Comparison of ENCODE assay signal across 10 mouse cellular contexts in genomic region chr11:32141034-32141433, GRCm38 (mm10). TPM values are rescaled to one million over a fixed set of nuclear protein-coding genes. Genes with fewer than 3 reads are reported as not detected.
DNase-seq lines count a peak whose midpoint lies in the region; ATAC-seq and TF ChIP-seq lines count a peak whose summit lies in the region.
"Had no signal": no experiment of that assay in that cellular context is flagged by ENCODE, and none has a peak within 500 bp of the region (broad histone marks: within the 10 kb centered on the region; RNA-seq: fewer than 3 reads in every experiment).

No protein-coding gene starts in this region.

- TF ChIP-seq EP300 in heart, postnatal 0 days (IDR thresholded peaks at IDR 0.05; ENCODE audit: low read depth): no peak

- WGBS in heart, postnatal 0 days: 18% methylated on average over 2 of the region's 2 CpGs
- 14% methylated on average over 2 of the region's 2 CpGs for WGBS in limb, embryonic 11.5 days
- 20% methylated on average over 2 of the region's 2 CpGs for WGBS in thymus, adult 2 months

- no peak overlapping the region for H3K27ac ChIP-seq in heart, postnatal 0 days (ENCODE audit: low read depth)
- H3K27ac ChIP-seq in limb, embryonic 11.5 days (replicated peaks; ENCODE audit: low read depth, low read length): no peak overlapping the region
- H3K27ac ChIP-seq in thymus, adult 2 months (ENCODE audit: control insufficient read depth, insufficient read depth, low read length): no peak overlapping the region
- H3K27ac ChIP-seq: embryonic facial prominence, embryonic 13.5 days; liver, embryonic 15.5 days had no signal

- peak; percentile 78 for TF ChIP-seq CTCF in heart, postnatal 0 days (IDR thresholded peaks at IDR 0.05; ENCODE audit: low read depth)
- peak; percentile 76; the same call in 1 of the 2 replicates for TF ChIP-seq CTCF in thymus, adult 2 months (IDR thresholded peaks at IDR 0.05; ENCODE audit: borderline replicate concordance, control insufficient read depth, extremely low read depth, insufficient read depth, low read length, poor library complexity)

- no peak for TF ChIP-seq POLR2A in thymus, adult 2 months (IDR thresholded peaks at IDR 0.05; ENCODE audit: control insufficient read depth, extremely low read depth, insufficient read depth, low read length, poor library complexity)

- no peaks in the 10 kb centered on the region for H3K9me3 ChIP-seq in heart, postnatal 0 days (replicated peaks; ENCODE audit: control insufficient read depth, low read length)
- no peaks in the 10 kb centered on the region for H3K9me3 ChIP-seq in limb, embryonic 11.5 days (ENCODE audit: control insufficient read depth, low read length)
- H3K9me3 ChIP-seq: embryonic facial prominence, embryonic 13.5 days; liver, embryonic 15.5 days had no signal

- no peaks in the 10 kb centered on the region for H3K36me3 ChIP-seq in heart, postnatal 0 days (replicated peaks; ENCODE audit: control insufficient read depth, insufficient read depth, low read length)
- H3K36me3 ChIP-seq in limb, embryonic 11.5 days (ENCODE audit: control insufficient read depth, insufficient read depth, low read length): no peaks in the 10 kb centered on the region
- no peaks in the 10 kb centered on the region for H3K36me3 ChIP-seq in thymus, adult 2 months (ENCODE audit: control insufficient read depth, insufficient read depth, low read length)
- H3K36me3 ChIP-seq: embryonic facial prominence, embryonic 13.5 days; liver, embryonic 15.5 days had no signal

- H3K27me3 ChIP-seq in heart, postnatal 0 days (ENCODE audit: control insufficient read depth, insufficient read depth, low read length): no peaks in the 10 kb centered on the region
- no peaks in the 10 kb centered on the region for H3K27me3 ChIP-seq in limb, embryonic 11.5 days (ENCODE audit: control insufficient read depth, insufficient read depth, low read length)
- no peaks in the 10 kb centered on the region for H3K27me3 ChIP-seq in thymus, adult 2 months (ENCODE audit: control insufficient read depth, insufficient read depth, low read length)
- H3K27me3 ChIP-seq: embryonic facial prominence, embryonic 13.5 days; liver, embryonic 15.5 days had no signal

- ATAC-seq in heart, postnatal 0 days (ENCODE audit: insufficient read depth, low read depth): no peak
- ATAC-seq in limb, embryonic 11.5 days (ENCODE audit: insufficient number of reproducible peaks, low FRiP score, low TSS enrichment, low read depth): no peak

- no peak overlapping the region for H3K4me2 ChIP-seq in heart, postnatal 0 days (ENCODE audit: low read depth, low read length)
- no peak overlapping the region for H3K4me2 ChIP-seq in limb, embryonic 11.5 days (ENCODE audit: low read depth, severe bottlenecking)
- H3K4me2 ChIP-seq: embryonic facial prominence, embryonic 13.5 days; liver, embryonic 15.5 days had no signal

- DNase-seq in left cerebral cortex, adult 18-20 months (ENCODE audit: low spot score in 2 of 2): peak; percentile 59 to 82
- DNase-seq in left cerebral cortex, adult 8-10 months (ENCODE audit: low spot score in 2 of 2): no peak
- peak; percentile 60 for DNase-seq in adrenal gland, adult 2 months
- DNase-seq in embryo, embryonic 11 days: peak; percentile 72
- DNase-seq in heart, postnatal 0 days (ENCODE audit: low spot score): peak; percentile 20
- DNase-seq in limb, embryonic 11.5 days (ENCODE audit: low spot score): peak; percentile 86
- peak; percentile 85 for DNase-seq in neural tube, embryonic 10.5 days (ENCODE audit: extremely low spot score, low spot score)
- DNase-seq in thymus, adult 2 months: peak; percentile 89

- H3K4me1 ChIP-seq in heart, postnatal 0 days (ENCODE audit: control insufficient read depth, insufficient read depth): no peaks in the 10 kb centered on the region
- peaks cover 13% of the 10 kb centered on the region for H3K4me1 ChIP-seq in limb, embryonic 11.5 days (ENCODE audit: control insufficient read depth, insufficient read depth, low read length)
- H3K4me1 ChIP-seq in thymus, adult 2 months (replicated peaks; ENCODE audit: control insufficient read depth, insufficient read depth, low read length): peaks cover 38% of the 10 kb centered on the region
- H3K4me1 ChIP-seq: liver, embryonic 15.5 days had no signal

- no peak overlapping the region for H3K4me3 ChIP-seq in heart, postnatal 0 days (ENCODE audit: low read depth, low read length)
- H3K4me3 ChIP-seq in limb, embryonic 11.5 days (ENCODE audit: low read depth, low read length): no peak overlapping the region
- no peak overlapping the region for H3K4me3 ChIP-seq in thymus, adult 2 months (ENCODE audit: control insufficient read depth, insufficient read depth, low read length)
- H3K4me3 ChIP-seq: embryonic facial prominence, embryonic 13.5 days; liver, embryonic 15.5 days had no signal

- no peak overlapping the region for H3K9ac ChIP-seq in heart, postnatal 0 days (replicated peaks; ENCODE audit: low read depth, low read length)
- H3K9ac ChIP-seq in limb, embryonic 11.5 days (ENCODE audit: low read length): no peak overlapping the region
- H3K9ac ChIP-seq: embryonic facial prominence, embryonic 13.5 days; liver, embryonic 15.5 days had no signal

RNA-seq across cellular contexts. Expression of gene Il9r, which starts 59.0 kb away (rescaled TPM):
- total RNA-seq in left cerebral cortex, adult 18-20 months (2021): not detected
- not detected for total RNA-seq in left cerebral cortex, adult 8-10 months (2022)
- under 1 TPM; 0.26 to 0.31 TPM for total RNA-seq in adrenal gland, adult 2 months (2021)
- polyA plus RNA-seq in adrenal gland, adult 2 months (2012; rRNA removed): 0.69 TPM in 1 of 2 replicates, not detected in the other
- not detected in 2 replicates for total RNA-seq in heart, postnatal 0 days (2014; rRNA removed; ENCODE audit: low replicate concordance)
- 0.03 and 0.14 TPM in 2 replicates for polyA plus RNA-seq in heart, postnatal 0 days (2015; fragmentation: Nextera tagmentation; extraction: Ambion mirVana)
- not detected in 2 replicates for polyA plus RNA-seq in limb, embryonic 11.5 days (2014; fragmentation: Nextera tagmentation; extraction: Ambion mirVana)
- polyA plus RNA-seq in thymus, adult 2 months (2012; rRNA removed): 16.4 and 19.9 TPM in 2 replicates

Comparison
In these comparisons a context has a peak if more than half of its experiments do, and no peak if none do; other contexts are left out.
1. DNase-seq: peak in left cerebral cortex, adult 18-20 months (2 of 2), adrenal gland, adult 2 months (single experiment), embryo, embryonic 11 days (single experiment), heart, postnatal 0 days (single experiment), limb, embryonic 11.5 days (single experiment), neural tube, embryonic 10.5 days (single experiment) and thymus, adult 2 months (single experiment); none in left cerebral cortex, adult 8-10 months (0 of 2).